Mouse (Mus musculus): Measurements from ENCODE around the gene Ewsr1.
A peak's percentile ranks its signal among the peaks of the same experiment; 100 is the strongest.

Gene Ewsr1

DNA sequence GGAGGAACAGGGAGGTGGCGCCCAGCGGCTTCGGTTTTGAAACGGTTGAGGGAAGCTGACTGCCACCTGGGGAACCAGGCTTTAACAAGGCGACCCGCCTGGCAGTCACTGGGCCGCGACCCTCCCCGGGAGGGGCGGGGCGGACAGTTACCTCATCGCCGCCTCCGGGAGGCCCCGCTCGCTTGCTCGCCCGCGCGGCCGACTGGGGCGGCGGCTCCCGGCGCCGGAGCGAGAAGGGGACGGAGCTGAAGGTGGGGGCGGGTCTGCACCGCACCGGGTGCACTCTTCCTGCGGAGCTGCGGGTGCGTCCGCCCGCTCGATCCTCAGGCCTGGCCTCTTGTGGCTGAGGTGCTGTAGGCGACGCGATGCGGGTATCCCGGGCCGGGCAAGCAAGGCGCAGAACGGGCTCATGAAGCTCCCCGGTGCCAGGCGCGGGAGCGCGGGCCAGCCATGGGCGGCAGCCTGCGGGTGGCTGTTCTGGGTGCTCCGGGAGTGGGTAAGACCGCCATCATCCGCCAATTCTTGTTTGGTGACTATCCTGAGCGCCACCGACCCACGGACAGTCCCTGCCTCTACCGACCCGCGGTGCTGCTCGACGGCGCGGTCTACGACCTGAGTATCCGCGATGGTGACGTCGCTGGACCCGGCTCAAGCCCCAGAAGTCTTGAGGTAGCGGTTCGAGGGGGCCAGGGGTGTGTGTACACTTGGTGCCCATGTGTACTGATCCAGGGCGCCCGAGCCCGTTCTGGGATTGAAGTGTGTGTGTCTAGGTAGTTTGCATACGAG is 41.0 kb downstream of the Ewsr1 start, which contains the start of gene Rasl10a:
TSS of gene Rasl10a (plus strand) at position 273 of the 786 bp plus-strand sequence.
- peak; percentile 73 for DNase-seq

DNA sequence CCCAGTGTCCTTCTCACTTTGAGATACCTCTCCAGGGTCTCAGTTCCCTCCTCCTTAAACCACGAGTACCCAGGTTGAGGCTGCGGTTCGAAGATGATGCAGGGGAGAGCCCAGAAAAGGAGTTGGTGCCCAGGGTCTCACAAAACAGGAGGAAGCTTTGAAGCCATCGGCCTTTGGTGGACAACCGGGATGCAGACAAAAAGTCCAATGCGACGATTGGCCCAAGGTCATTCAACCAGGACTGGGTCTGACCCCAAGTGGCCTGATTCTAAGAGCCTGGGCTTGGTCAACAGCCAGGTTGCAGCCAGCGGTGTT is 41.6 kb downstream of the Ewsr1 start:
- DNase-seq, result no peak

DNA sequence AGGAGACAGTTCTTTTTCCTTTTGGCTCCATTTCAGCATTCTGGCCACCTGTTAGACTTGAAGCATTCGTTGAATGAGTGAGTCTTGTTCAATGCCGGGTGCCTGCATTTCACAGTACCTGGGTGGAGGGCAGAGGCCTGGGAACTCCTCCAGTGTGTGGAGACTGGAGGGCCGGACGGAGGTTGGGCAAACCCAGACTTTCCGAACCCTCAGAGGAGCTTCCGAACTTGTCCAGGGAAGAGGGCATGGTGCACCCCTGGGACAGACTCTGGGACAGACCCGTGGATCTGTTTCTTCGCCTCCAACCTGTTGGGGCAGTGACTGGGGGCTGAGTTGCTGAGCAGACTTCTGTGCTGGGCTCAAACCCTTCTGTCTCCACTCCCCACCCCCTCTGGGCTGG is 42.0 kb downstream of the Ewsr1 start:
- DNase-seq, result no peak

DNA sequence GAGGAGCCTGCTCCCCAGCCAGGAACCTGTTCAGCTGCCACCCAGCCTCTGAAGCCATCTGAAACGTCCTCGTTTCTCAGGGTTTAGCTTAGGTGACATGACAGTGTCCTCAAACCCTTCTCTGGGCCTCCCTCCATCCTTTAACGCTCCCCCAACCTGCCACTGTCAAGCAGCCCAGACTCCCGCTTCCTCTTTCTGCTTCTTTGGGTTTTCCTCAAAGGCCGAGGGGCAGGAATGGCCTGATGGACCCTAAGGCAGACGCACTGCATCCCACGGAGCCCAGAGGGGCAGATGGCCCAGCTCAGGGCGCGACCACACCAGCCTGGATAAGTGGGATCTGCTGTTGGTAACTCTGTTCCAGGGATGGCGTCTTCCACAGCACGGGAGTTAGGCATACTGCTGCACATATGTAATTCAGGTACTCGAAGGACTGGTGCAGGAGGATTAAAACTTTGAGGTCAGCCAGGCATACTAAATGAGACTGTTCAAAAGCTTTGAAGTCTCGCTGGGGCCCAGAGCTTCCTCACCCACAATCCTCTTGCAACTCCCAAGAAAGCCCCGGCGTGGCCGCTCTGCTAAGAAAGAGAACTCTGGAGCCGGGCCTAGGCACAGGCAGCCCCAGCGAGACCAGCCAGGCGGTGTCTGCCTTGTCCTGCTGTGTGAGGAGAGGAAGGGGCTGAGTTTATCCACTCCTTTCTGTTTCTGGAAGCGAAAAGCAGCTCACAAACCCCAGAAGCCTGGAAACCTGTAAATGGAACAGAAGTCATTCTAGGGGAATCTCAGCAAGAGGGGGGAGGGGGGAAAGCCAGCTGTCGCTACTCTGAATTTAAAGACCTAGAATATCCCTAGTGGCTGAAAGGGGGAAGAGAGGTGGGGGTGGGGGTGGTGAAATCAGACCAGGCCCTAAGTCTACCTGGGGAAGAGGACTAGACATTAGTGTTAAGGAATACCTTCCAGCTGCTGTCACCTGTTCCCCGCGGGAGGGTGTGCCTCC is 42.8 kb downstream of the Ewsr1 start:
- DNase-seq, result no peak

DNA sequence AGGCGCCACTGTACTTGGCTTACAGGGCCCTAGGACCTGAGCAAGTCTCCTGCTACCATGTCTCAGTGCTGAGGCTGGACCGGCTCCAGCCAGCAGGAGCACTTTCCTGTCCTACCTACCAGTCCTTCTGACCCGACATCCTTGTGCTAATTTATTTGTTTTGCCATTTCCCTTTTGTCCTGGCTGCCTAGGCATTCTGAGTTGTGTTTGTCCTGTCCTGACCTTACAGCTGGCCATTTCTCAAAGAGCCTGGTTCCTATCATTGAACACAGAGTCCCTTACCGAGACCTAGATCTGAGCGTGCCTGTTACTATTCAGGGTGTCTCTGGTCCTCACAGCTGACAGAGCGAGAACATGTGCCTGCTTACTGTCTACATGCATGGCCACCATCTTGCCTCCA is 44.2 kb downstream of the Ewsr1 start:
- no peak for DNase-seq

DNA sequence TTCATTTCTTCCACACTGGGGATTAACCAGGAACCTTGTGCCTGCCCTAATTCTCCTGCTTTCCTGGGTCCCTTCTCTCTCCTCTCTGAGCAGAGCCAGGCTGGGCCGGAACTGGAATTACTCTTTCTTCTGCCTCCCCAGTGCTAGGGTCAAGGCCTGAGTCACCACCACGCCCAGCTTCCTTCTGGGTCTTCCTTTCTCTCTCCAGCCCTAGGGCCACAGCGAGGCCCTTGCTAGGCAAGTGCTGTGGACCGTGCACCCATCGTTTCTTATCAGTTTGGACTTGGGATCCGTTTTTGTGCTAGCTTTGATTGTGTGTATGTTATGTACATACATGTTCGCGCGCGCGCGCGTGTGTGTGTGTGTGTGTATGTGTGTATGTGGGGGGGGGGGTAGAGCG is 44.9 kb downstream of the Ewsr1 start:
- no peak for DNase-seq

DNA sequence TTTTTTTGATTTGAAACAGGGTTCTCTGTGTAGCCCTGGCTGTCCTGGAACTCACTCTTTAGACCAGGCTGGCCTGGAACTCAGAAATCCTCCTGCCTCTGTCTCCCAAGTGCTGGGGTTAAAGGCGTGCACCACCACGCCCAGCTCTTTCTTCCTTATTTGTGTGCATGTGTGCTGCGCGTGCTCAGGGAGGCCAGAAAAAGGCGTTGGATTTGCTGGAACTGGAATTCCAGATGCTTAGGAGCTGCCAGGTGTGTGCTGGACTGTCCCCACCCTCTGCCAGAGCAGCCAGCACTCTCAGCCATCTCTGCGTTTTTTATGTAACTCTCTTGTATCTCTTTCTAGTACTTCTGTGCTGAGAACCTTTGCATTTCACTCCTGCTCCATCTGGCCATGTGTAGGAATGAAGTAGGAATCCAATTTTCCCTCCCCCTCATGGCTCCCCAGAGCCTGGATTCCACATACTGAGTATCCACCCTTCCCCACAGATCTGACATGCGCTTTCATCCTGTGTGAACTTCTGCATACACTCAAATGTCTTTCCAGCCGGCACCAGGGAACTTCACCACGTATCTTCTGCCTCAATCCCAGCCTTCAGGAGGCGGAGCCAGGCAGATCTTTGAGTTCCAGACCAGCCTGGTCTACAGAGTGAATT is 46.7 kb downstream of the Ewsr1 start:
- DNase-seq, result no peak

DNA sequence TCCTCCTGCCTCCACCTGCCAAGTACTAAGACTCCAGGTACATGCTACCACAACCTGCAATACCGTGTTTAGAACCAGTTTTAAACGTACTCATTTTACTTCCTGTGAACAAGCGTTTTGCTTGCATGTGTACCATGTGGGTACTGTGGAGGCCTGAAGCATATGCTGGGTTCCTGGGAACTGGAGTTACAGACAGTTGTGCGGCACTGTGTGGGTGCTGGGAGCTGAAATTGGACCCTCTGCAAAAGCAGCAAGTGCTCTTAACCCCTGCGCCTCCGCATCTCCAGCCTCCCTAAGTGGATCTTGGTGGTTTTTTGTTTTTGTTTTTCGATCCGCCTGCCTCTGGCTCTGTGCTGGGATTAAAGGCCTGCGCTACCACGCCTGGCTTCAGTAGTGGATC is 47.4 kb downstream of the Ewsr1 start:
- DNase-seq, result no peak

DNA sequence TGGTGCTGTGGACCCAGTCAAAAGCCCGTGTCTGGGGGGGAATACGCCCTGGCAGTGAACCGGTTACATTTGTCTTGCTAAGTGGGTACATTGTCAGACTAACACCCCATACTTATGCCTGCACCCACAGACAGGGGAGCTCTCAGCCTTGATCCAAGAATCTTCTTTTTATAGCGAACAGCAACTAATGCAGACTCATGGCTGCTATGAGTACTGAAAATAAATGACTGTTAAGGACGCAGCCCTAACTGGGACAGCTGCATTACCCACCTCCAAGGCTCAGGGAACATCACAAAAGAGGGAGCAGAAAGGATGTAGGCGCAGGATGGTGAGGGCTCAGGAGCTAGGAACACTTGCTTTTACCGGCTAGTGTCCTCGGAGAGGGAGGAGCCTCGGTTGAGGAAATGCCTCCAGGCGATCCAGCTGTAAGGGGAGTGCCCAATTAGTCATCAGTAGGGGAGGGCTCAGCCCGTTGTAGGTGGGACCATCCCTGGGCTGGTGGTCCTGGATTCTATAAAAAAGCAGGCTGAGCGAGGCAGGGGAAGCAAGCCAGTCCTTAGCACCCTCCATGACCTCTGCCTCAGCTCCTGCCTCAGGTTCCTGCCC is 52.6 kb downstream of the Ewsr1 start:
- no peak for DNase-seq

DNA sequence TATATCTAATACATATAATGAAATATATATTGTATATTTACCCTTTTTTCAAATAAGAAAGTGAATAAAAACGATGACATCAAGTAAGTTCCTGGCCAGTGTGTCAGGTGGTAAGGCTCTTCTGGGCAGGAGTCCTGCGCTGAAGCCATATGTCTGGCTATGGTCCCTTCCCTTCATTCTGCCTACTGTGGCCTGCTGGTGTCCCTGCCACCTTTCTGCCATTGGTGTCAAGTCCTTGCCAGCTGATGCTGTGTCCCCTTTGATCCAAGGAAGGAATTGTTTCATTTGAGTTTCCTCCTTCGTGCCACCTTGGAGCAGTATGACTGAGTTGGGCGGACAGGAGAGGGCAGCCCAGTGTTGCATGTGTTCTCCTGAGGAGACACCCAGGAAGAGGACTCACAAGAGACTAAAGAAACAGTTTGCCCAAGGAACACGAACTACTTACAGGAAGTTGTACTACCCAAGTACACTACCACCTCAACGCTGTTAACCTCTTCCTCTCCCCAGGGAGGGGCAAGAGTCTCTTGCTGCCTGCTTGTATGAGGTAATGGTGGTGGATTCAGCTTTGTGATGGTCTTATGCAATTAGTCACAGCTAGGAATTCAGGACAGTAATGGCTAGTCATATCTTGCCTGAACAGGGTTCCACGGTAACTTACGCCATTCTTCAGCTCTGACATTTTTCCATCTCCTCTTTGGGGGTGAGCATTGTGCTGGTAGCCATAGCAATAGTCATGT is 56.3 kb downstream of the Ewsr1 start:
- no peak for DNase-seq

DNA sequence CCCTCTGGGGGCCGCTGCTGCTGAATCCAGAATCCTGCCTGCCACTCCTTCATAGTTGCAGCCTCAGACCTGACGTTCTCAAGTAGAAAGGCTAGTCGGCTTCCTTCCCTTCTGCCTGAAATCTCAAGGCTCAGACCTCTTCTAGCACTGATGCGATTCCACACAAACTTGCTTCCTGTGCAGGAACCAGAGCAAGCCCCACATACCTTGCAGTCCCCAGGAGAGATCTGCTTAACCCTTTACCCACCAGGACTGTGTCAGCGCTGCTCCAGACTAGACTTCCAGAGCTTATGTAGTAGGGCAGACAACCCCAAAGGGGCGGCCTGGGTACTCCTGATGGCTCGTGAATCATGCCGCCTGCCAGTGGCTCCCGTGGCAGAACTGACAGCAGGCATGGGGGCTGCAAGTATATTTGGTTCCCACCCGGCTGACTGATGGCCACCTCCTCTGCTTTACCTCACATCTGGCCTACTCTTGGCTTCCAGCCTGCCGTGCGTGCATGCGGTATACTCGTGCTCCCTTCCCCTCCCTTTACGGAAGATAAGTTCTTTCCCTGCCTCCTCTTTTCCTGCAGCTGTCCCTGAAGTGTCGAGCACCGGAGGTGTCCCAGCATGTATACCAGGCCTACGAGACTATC is 57.8 kb downstream of the Ewsr1 start:
- no peak for DNase-seq

DNA sequence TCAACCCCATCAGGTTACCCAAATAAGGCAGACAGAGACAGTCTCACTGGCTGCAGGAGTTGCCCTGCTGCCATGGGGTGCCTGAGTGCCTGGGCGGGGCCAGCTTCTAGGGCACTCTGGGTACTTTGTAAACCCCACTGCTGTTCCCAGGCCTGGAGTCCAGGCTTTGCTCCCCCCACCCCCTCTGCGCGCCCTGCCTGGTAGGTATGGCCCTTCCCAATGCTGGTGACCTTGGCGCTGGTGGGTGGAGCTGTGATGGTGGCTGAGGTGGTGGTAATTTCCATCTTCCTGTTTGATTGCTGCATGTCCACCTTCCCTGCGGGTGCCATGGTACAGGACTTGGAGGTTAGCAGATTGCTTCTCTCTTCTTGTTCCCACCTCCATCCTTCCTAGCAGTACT is 58.5 kb downstream of the Ewsr1 start:
- DNase-seq, result no peak

DNA sequence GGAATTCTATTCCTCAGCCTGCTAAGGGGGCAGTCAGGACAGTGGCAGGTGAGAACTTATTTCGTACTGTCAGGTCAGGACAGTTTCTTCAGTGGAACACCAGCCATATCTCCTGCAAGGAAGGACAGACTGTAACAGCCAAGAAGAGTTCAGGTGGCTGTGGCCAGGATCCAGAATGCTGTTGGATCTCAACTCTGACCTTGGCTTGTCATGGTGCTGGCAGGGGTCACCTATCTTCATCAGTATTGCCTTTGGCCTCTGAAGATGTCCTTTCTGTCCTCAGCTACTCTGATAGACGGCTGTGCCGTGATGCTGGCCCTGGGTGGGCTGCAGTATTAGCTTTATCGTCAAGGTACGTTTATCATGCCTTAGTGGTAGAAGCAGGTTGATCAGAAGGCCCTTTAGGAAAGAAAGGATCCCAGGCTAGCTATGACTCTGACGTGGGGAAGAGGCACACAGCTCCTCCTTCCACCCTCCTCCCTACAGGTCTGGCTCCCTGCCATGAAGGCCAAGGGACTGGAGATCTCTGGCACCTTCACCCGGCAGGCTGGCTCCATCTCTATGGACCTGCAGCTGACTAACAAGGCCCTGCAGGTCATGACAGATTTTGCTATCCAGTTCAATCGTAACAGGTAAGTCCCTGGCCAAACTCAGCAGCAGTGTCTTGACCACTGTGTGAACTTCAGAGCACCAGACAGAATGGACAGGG is 61.8 kb downstream of the Ewsr1 start:
- DNase-seq, result no peak

DNA sequence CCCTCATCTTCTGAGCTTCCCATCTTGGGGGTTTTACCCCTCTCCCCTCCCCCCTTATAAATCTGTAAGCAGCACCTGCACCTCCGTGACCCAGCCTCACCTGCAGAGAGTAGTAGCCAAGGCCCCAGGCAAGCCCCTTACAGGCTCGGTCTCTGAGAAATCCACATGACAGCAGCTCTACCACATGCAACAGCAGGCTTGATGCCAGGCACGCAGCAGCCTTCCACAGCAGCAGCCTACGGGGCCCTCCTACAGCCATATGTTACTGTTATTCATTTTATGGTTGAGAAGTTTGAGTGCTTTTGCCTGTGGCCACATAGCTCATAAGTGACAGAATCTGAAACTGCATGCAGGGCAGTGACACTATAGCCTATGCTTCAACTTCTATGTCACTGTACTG is 63.6 kb downstream of the Ewsr1 start:
- no peak for DNase-seq

DNA sequence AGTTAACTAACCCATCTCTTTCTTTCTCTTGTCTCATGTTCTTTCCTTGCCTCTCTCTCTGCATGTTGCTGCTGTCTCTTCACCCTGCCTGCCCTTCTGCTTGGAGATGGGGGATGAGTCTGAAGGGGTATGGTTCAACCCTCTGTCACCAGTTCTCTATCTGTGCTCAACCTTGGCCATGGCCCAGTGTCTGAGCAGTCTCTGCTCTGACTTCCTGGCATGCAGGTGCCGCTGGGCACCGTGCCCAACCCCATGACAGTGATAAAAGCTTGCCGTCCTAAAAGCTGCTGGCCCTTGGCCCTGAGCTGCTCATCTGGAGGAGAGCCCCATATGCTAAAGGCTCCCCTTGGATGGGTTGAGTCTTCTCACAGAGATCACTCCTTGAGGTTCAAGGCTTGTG is 65.9 kb downstream of the Ewsr1 start:
- DNase-seq, result no peak

DNA sequence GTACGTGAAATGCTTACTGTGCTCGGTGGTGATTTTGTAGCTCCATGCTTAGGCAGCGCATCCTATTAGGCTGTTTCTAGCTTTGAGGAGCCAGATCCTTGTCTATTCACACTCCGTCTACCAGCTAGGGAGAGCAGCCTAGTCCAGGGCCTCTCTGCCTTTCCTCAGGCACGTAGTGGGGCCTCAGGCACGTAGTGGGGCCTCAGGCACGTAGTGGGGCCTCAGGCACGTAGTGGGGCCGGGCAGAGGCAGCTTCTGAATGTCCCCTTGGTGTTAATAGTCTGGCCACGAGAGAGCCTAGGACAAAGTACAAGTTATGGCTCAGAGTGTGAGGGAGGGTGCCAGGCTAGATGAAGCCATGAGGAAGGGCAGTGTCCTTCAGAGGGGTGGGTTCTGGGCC is 66.4 kb downstream of the Ewsr1 start:
- DNase-seq, result no peak

DNA sequence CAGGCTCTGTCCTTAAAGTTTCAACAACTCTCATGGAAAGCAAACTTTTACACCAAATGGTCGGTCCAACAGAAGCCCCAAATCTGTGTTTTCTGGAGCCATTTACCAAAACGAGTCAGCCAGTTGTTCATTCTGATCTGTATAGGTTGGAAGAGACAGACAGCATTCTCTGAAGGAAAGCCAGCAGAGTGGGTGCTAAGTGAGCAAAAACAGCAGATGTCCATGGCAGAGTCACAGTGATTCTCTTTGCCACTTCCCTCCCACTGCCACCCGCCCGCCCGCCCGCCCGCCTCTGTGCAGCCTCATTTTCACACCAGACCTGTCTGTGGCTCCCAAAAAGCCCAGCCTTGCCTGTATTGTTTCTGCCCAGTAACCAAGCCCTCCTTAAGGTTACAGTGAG is 70.8 kb downstream of the Ewsr1 start:
- no peak for DNase-seq

DNA sequence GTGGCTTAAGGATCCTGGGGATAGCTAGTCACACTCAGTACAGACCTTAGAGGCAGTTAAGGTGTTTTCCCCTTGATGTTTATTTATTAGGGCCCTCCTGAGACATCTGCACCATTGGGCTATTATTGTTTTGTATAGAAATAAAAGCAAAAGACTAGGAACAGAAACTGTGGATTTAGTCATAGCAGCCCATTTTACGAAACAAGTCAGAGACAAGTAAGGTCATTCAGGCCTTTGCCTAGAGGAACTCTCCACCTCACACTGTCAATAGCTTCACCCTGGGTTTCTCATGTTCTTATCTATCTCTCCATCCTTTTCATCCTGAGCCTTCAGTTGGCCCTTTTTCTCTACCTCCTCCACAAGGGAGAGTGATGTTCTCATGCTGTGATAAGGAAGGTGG is 74.0 kb downstream of the Ewsr1 start:
- DNase-seq, result no peak
